Mouse (Mus musculus): ENCODE data around the gene Catip.

DNA sequence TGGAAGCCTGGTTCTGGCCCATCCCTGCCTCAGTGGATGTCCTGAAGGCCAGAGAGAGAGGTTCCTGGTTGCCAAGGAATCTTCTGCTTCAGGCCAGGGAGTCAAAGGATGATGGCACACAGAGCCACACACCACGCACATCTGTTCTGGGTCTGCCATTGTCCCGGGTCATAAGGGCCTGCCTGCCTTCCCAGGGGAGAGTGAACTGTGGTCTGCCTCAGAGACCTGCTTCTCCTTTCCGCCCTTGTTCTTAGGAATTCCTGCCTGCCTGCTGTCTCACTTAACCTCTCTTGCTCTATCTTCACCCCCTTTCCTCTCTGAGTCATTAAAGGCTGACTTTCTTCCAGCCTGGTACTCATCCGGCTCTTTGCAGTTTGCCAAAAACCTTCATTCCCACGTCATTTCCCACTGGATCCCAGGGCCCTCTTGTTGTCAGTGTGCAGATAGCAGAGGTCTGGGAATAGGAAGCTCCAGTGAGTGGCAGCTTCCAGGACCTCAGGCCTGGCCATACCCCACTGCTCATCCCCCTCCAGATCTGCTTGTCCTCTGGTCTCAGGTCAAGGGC, 9.3 kb upstream of the Catip start:
- TF ChIP-seq POLR2A (IDR thresholded peaks at IDR 0.05; ENCODE audit: insufficient read depth, low read depth, low read length) (no peak), CTCF (IDR thresholded peaks at IDR 0.05) (no peak)

All from heart, adult 2 months (tissue).